Mouse (Mus musculus) frontal cortex, postnatal 10 days (tissue): ENCODE measurements around the gene Nat14.
"Not testable (repeated sequence)": the region's sequence is repeated elsewhere in the genome, so short reads cannot be mapped to it uniquely, and the experiment has no call there.

Source experiments
- DNase-seq, 2 experiments: peaks; one replicate each; pipeline ENCODE4 v3.0.0; 2022; ENCODE audit warnings: low spot score in 2 of 2, mixed read lengths in 1 of 2

The Nat14 gene

DNA sequence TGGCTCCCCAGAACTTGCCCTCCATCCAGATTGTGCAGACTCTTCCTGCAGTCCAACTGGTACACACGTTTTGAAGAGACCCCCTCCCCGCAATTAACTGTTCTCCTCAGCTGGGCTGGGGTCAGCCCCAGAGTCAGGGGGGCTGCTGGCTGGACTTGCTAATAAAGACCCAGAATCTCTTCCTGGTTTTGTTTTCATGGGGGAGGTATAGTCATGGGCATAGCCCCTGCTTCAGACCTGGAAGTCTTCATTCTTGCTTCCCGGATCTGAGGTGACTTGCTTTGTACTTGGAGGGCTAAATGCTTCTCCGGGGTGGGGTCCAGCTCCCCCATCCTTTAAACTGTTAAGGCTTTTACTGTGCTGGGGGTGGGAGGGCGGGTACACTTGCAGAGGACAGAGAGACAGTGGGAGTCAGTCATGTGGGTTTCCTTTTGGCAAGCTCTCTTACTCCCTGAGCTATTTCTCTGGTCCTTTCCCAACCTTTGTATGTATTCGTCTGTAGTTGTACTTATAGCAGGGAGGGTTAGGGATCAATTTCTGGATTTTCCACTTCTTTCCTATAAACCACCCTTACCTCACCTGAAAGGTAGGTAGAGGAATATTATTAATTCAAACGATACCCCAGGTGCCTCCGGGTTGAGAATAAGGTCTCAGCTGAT lies at the start of gene Nat14:
Nat14 (plus strand) TSS at position 205 of the 659 bp plus-strand sequence.
- no peak for DNase-seq

DNA sequence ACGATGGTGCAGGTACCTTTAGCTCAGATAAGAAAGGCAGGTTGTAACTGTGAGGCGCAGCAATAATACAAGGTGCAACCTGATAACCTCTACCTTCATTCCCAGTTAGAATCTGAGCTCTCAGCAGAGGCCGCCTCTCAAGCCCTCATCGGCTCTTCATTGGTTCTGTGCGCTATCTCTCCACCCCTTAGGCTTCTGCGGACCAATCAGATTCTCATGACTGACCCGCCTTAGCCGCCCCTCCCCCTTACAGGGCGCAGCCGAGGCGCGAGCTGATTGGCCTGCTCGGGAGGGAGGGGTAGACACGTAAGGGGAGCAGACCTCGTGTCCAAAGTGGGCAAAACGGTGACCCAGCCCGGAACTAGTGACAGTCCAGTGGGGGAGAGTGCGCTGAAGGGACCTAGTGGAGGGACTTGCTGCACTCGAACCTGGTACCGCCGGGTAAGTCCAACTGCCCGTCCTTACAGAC lies 45.0 kb upstream of the Nat14 start, which contains the start of gene Isoc2a:
Isoc2a (plus strand) TSS at position 401 of the 469 bp plus-strand sequence.
- DNase-seq = peak; percentile 83 to 85

DNA sequence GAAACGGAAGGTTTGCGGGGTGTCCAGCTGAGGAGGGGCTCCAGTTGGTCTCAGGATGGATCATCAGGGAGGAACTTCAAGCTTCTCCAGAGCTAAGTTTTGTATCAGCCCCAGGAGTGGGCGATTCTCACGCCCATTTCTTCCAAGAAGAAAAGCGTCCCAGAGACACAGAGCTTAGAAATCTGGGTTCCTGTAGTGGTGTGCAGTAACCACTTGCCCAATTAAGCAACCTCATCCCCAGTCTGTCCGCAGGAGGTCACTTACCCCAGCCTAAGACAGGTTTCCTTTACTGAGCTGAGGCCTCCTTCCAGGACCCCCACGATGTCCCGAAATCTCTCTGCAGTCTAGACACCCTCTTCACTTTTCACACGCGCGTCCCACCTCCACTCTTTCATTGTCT lies 44.6 kb upstream of the Nat14 start:
- no peak for DNase-seq

DNA sequence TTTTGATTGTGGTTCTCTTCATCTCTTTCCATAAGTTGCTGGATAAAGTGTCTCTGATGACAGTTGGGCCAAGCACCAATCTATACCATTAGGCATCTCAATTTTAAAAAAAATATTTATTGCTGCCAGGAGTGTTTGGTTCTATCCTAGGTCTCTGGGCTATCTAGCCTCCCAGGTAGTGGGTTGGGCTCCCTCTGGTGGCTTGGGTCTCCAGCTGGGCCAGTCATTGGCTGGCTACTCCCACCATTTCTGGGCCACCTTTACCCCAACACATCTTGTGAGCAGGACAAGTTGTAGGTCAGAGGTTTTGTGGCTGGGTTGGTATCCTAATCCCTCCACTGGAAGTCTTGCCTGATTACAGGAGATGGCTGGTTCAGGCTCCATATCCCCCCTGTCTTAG lies 43.6 kb upstream of the Nat14 start:
- DNase-seq = no peak

DNA sequence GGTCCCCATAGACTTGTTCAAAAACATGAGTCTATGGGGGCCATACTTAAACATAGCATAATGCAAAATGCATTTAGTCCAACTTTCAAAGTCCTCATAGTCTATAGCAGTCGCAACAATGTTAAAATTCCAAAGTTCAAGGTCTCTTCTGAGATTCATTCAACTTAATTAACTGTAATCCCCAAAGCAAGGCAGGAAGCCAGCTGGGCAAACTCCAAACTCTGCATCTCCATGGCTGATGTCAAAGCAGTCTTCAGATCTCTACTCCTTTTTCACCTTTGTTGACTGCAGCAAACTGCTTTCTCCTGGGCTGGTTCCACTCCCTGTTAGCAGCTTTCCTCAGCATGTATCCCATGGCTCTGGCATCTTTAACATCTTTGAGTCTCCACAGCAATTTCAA lies 42.8 kb upstream of the Nat14 start:
- not testable (repeated sequence) for DNase-seq

DNA sequence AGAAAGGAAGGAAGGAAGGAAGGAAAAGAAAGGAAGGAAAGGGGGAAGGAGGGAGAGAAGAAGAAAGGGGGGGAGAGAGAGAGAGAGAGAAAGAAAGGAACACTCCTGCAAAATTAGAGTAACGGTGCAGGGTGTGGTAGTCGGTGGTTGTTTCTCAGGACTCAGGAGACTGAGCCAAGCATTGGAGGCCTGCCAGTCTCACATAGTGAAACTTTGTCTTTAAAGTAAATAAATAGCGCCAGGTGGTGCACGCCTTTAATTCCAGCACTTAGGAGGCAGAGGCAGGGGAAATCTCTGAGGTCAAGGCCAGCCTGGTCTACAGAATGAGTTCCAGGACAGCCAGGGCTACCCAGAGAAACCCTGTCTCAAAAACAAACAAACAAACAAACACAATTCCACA lies 35.1 kb upstream of the Nat14 start:
- DNase-seq = no peak

DNA sequence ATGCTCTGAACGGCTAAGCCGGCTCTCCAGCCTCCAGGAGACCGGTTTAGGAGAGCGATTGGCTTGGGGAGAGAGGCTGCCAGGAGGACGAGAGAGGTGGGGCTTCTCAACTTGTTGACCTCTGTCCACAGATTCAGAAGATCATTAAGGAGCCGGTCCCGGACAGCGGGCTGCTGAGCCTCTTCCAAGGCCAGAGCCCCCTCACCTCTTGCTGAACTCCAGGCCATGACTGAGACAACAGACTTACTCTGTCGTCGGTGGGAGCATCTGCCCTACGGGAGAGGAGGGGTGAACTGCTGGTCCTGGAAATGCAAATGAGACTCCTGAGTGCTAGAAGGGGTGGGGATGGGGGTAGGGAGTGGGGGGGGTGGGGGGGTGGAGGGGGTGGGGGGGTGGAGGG lies 26.6 kb upstream of the Nat14 start:
- no peak for DNase-seq

DNA sequence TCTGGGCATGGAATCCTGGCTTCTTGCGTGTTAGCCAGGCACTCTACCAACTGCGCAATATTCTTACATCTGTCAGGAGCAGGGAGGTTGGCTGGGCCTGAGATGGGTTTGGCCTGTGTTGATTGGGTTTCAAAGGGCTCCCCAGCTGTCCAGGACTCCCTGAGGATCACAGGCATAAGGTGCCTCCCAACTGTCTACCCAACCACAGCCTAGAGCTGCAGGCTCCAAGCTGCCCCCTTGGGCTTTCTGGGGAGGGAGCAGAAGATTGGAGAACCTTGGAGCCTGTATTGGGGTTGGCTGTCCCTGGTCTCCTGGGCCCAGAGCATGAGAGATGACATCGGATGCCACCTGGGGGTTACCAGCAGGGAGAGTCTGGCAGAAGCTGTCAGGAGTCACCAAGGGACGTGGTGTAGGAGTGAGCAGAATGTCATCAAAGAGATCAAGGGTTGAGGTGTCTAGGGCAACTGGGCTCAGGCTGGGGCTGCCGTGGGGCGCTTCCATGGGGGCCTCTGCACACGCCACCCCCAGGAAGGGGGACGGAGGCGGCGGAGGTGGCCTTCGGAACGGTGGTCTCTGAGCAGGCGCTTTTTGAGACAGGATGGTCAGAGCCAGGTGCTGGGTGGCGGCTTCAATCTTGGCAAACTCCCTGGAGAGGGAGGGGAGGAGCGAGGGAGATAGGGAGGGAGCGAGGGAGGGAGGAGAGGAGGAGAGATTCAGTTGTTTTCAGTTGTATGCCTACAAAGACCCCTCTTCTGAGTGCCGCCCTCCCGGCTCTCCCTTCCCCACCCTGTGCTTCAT lies 22.8 kb upstream of the Nat14 start:
- no peak for DNase-seq

DNA sequence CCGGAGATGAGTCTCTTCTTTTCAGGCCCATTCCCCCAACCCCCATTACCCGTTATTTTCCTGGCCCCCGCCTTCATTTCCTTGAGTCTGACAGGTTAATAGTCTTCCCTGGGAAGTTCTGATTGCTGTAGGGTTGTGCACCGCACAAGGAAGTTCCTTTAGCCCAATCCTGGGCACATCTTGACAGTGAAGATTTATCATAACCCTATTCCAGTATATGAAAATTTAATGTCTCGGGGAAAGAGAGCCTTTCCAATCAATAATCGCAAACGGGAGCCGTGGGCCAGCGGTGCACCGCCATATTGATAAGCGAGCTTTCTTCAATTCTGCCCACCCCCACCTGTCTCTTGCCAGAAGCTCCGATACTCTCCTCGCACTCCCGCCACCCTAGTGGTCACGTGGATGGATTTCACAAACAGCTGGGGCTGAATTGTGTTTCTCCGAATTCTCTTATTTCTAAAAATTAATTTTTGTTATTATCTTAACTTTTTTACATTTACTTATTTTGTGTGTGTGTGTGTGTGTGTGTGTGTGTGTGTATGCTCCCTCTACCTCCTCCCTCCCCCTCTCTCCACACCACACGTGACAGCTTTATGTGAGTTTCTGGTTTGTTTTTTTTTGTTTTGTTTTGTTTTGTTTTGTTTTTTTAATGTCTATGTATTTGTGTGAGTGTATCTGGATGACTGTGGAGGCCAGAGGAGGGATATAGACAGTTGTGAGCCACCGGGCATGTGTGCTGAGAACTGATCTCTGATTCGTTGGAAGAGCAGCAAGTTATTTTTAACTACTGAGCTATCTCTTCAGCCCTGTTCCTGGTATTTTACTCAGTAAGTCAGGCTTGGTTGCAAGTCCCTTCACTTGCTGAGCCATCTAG lies 21.9 kb upstream of the Nat14 start:
- no peak for DNase-seq

DNA sequence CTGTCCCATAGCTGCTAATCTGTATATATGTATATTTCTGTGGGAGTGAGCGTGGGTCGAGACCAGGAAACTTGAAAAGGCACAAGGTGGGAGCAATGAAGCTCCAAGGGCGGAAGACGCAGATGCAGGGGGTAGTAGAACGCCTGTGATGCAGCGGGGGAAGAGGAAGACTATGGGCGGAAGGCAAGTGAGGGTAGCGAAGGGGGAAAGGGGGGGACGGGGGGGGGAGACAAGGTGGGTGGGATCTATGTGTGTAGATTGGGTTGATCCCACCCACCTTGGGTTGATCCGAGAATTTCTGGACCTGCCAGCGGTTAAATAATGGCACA lies 21.3 kb upstream of the Nat14 start:
- no peak for DNase-seq

DNA sequence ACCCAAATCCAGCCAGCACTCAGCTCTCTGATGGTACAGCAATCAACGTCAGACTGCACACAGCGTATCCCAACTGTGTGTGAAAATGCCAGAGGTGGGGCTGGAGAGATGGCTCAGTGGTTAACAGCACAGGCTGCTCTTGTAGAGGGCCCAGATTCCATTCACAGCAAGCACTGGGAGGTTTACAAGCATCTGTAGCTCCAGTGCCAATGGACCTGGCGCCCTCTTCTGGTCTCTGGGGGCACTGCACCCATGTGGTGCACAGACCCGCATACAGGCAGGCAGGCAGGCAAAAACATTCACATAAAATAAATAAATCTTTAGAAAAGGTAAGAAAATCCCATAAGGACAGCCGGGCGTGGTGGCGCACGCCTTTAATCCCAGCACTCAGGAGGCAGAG lies 20.7 kb upstream of the Nat14 start:
- DNase-seq = no peak

DNA sequence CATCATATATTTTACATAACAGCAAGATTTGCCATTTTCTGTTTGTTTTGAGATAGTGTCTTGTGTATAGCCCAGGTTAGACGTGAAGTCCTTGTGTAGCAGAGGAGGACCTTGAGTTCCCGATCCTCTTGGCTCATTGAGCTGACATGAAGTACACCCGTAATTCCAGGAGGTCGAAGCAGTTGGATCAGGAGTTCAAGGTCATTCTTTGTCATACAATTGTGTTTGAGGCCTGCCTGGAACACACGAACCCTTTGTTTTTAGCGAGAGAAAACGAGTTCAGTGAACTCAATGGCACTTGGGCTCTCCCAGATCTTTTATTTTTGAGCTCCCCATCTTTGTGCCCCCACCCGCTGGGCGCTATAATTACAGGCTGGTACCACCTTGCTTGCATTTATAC lies 19.4 kb upstream of the Nat14 start:
- DNase-seq = no peak

DNA sequence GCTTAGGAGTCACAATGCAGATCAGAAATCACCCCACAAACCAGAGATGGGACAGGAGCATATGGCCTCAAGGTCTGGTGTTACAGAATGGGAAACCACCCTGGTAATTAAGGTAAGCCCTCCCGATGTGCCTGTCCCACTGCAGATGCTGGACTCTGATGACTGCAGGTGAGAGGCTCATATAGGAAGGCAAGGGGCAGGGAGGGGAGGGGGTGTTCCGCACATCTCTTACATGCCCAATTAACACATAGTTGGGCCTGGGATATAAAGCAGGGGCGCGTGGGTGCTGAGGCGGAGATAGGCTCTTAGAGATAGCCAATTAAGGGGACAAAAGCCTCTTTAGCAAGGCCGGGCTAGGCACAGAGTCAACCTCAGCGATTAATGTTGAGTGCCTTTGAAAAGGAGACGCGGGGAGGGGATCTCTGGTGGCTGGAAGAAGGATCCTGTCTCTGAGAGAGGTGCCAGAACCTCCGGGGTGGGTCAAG lies 15.3 kb upstream of the Nat14 start, which contains the start of gene Gm36210:
Gm36210 (minus strand) TSS at position 51 of the 485 bp plus-strand sequence.
- no peak for DNase-seq

DNA sequence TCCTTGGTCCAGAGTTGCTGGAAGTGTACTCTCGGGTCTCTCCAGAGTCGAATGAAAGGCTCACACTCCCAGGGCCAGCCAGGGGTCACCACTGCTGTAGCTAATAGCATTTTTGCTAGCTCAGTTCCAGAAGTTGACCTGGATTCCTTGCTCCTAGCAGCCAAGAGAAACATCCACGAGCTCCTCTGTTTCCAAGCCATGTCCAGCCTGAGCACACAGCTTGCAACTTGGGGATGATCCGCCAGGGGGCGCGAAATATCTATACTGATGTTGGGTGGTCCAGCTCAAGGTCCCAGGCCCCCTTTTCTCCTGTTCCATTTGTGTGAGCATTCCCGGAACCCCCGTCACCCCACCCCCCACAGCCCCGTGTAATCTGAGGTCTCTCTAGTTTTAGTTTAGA lies 10.3 kb upstream of the Nat14 start:
- DNase-seq = no peak

DNA sequence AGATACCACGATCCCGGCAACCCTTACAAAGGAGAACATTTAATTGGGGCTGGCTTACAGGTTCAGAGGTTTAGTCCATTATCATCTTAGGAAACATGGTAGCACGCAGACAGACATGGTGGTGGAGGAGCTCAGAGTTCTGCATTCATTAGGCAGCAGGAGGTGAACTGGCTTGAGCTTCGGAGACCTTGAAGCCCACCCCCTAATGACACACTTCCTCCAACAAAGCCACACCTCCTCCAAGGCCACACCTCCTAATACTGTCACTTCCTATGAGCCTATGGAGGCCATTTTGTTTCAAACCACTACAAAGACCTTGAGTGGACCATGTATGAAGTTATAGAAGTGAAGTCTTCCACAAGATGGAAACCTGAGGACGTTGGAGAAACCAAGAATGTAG lies 9.6 kb upstream of the Nat14 start:
- no peak for DNase-seq

DNA sequence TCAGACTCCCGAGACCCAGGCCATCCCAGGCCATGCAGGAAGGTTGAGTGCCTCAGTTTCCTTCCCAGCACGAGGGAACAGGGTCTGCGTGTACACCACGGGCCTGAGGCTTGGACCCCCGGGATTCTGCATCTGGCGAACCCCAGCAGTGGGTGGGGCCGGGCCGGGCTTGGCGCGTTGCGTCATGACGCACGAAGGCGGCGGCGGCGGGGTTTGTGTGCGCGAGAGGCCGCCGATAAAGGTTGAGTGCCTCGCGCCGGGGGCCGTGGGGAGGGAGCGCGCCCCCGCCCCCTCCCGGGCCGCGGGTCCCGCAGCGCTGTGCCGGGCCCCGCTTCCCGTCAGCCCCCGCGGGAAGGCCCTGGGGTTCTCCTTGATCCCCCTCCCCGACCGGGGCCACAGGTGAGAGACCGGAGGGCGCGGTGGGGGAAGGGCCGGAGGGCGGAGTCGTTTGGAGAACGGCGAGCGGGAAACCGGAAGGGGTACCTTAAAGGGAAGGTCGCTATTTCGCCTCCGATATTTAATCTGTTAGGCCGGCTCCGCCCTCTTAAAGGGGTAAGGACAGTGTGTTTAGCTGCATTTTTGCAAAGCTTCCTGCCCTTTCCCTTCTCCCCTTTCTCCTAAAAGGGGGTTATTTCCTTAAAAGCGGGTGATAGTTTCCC lies 6.7 kb upstream of the Nat14 start, which contains the start of gene Zfp628:
Zfp628 (plus strand) TSS at position 211 of the 659 bp plus-strand sequence.
- DNase-seq = peak; percentile 86 to 94

DNA sequence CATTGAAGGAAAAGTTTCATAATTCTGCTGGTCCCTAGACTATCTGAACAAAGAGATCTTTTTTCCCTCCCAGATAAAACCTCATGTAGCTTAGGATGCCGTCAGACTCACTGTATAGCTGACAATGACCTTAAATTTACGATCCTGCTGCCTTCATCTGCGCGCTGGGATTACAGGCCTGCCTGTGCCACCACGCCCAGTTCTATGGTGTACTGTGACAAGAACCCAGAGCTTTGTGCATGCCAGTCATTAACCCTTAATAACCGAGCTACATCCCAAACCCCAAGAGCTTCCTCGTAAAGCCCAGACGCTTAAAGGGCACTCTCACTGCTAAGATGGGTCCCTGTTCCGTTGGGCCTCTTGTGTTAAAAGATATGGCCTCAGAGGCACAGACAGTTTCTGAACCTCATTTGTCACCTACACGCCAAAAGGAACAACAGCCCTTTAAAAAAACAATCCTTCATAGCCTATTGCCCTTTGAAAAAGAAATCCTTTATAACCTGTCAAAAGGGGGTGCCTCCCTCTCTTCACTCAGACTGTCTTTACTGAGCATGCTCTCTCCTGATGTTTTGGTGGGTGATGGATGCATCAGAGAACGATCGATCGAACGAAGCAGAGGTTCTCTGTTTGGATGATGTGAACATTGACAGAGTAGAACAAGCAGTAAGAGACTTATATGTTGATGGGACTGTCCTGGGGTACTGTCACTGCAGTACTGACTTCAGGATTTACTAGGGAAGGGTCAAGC lies 6.0 kb upstream of the Nat14 start:
- DNase-seq = no peak

DNA sequence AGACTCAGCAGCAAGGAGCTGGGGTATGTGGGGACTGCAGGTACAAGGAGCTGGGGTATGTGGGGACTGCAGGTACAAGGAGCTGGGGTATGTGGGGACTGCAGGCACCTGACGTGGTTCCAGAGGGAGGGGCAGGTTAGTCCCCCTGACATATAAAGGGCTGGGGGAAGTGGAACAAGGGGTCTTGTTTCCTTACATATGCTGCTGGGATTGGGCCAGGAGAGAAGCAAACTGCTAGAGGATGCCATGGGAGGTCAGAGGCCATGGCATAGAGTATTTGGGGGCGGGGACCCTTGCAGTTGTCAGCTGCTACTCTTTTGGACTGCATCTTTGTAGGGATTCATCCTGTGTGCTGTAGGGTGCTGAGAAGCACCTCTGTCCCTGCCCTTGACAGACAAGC lies 4.3 kb upstream of the Nat14 start:
- no peak for DNase-seq

DNA sequence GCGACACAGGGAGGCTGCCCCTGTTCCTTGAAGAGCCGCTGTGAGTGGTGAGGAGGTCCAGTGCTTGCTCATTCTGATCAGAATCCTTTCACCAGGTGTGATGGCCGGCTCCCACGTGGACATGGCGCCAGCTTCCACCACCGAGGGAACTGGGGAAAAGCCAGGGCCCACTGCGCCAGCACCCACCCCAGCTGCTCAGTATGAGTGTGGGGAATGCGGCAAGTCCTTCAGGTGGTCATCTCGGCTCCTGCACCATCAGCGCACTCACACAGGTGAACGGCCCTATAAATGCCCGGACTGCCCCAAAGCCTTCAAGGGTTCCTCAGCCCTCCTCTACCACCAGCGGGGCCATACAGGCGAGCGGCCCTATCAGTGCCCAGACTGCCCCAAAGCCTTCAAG lies 3.1 kb upstream of the Nat14 start:
- DNase-seq = no peak

DNA sequence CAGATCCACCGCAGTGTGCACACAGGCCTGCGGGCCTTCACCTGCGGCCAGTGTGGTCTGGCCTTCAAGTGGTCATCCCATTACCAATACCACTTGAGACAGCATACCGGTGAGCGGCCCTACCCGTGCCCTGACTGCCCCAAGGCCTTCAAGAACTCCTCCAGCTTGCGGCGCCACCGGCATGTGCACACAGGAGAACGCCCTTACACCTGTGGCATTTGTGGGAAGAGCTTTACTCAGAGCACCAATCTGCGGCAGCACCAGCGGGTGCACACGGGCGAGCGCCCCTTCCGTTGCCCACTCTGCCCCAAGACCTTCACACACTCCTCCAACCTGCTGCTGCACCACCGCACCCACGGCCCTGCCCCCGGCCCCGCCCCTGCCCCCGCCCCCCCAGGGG lies 2.7 kb upstream of the Nat14 start:
- DNase-seq = no peak

DNA sequence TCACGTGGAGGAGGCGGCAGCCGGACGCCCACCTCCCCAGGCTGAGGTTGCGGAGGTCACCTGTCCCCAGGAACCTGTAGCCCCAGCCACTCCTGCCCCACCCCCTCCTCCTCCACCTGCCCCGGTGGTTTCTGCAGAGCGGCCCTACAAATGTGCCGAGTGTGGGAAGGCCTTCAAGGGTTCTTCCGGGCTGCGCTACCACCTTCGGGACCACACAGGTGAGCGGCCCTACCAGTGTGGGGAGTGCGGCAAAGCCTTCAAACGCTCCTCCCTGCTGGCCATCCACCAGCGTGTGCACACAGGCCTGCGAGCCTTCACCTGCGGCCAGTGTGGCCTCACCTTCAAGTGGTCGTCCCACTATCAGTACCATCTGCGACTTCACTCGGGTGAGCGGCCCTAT lies 1.9 kb upstream of the Nat14 start:
- DNase-seq = no peak
